Mouse (Mus musculus): ENCODE measurements around the gene Lrrc3b.

The Lrrc3b gene

GRCm38 (mm10) chr14:15331370-15331769, 107.4 kb downstream of the Lrrc3b start:
- no peak for DNase-seq (ENCODE audit: low spot score in 2 of 2)

DNA sequence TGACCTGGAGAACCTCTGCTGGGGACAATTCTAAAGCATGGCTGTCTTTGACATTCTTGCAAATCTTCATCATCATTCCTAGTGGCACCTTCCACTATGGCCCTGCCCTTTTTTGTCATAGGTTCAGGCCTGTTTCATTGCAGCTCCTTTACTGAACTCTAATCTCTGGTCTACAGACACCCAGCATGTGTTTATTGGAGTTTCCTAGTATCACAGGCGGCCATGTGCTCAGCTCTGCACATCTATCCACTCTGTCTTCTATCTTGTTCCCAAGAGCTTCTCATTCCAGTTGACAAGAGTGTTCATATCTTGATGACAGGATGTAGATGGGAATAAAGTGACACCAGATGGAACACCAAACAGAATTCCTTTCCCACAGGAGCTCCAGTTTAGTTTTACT, 108.6 kb downstream of the Lrrc3b start:
- DNase-seq (ENCODE audit: low spot score in 2 of 2): no peak

DNA sequence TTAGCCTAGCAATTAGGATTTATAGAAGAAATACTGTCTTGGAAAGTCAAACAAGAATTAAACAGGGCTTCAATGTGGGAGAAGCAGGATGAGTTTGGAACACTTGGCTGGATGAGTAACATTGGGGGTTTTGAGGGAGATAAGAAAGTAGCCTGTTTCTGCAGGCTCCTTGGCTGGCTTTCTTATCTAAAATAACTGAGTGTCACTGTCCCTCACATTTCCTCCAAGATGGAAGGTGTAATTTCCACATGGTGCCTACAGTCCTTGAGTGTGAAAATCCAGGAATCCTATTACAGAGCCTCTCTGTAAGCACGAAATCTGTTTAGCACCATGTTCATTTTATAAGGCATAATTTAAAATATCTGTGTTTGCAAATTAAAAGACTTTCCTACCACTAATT, 112.9 kb downstream of the Lrrc3b start:
- no peak for DNase-seq (ENCODE audit: low spot score in 2 of 2)

DNA sequence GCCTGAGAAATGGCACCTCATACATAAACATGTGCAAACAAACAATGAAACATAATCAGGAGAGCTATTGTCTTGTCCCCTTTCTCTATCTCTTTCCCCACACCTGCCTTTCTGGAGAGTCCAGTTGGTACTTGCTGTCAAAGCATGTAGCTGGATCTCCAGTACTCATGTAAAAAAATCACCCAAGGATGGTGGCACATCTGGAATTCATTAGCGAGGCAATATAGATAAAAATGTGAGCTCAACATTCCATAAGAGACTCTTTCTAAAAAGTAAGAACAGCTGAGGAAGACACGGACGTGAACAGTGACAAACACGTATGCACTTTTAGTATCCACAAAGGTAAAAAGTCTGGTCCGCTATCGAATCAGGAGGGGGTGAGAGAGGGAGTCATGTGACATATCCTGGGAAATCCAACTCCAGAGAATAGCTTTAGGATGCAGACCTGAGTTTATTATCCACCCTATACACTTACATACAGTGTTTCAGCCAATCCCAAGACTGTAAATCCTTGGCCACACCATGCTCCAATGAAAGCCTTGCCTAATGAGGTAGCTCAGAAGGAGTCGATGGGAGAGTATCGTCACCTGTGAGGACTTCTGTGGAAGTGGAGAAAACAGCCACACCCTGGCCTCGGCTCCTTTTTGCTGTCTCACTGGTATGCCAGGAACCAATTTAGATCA, 116.2 kb downstream of the Lrrc3b start:
- DNase-seq (ENCODE audit: low spot score in 2 of 2): no peak

GRCm38 (mm10) chr14:15319399-15319915, 119.3 kb downstream of the Lrrc3b start:
- DNase-seq (ENCODE audit: low spot score in 2 of 2): no peak

GRCm38 (mm10) chr14:15308576-15308975, 130.2 kb downstream of the Lrrc3b start:
- no peak for DNase-seq (ENCODE audit: low spot score in 2 of 2)

Data from spleen, postnatal 14 days (tissue).